Mouse (Mus musculus): Measurements from ENCODE around the gene Tmem40.

GRCm38 (mm10) chr6:115727108-115727507 is 35.1 kb downstream of the Tmem40 start:
- TF ChIP-seq CTCF (IDR thresholded peaks at IDR 0.05; ENCODE audit: low read depth, low read length) (peak; percentile 70; the same call in 1 of the 2 replicates), POLR2A (IDR thresholded peaks at IDR 0.05; ENCODE audit: extremely low read depth, insufficient read depth, low read length) (no peak)
